In genomic region chr9:79317411-79317810, GRCm38 (mm10) we compare ENCODE assay signal across 18 mouse cellular contexts.
DNase-seq lines count a peak whose midpoint lies in the region; ATAC-seq and TF ChIP-seq lines count a peak whose summit lies in the region.
"Had no signal": no experiment of that assay in that cellular context is flagged by ENCODE, and none has a peak within 500 bp of the region (broad histone marks: within the 10 kb centered on the region; RNA-seq: fewer than 3 reads in every experiment).

No protein-coding gene starts in this region.

- H3K9ac ChIP-seq in forebrain, postnatal 0 days, result no peak overlapping the region
- H3K9ac ChIP-seq in forebrain, embryonic 11.5 days (ENCODE audit: low read length), result no peak overlapping the region
- H3K9ac ChIP-seq in limb, embryonic 13.5 days, result no peak overlapping the region
- H3K9ac ChIP-seq: forebrain, embryonic 15.5 days; hindbrain, embryonic 12.5 days; liver, embryonic 13.5 days; stomach, embryonic 15.5 days had no signal

- H3K4me3 ChIP-seq in forebrain, postnatal 0 days (ENCODE audit: low read depth, low read length), result no peak overlapping the region
- H3K4me3 ChIP-seq in forebrain, embryonic 11.5 days (ENCODE audit: low read depth, low read length), result no peak overlapping the region
- no peak overlapping the region for H3K4me3 ChIP-seq in limb, embryonic 13.5 days
- no peak overlapping the region for H3K4me3 ChIP-seq in limb, embryonic 10.5 days
- H3K4me3 ChIP-seq: forebrain, embryonic 15.5 days; heart, embryonic 10.5 days; hindbrain, embryonic 12.5 days; liver, embryonic 13.5 days; megakaryocyte, embryonic 14.5 days; stomach, embryonic 15.5 days had no signal

- H3K9me3 ChIP-seq in forebrain, postnatal 0 days (ENCODE audit: low read length), result no peaks in the 10 kb centered on the region
- H3K9me3 ChIP-seq in forebrain, embryonic 11.5 days (ENCODE audit: control insufficient read depth, low read length), result no peaks in the 10 kb centered on the region
- H3K9me3 ChIP-seq in limb, embryonic 13.5 days, result no peaks in the 10 kb centered on the region
- H3K9me3 ChIP-seq in limb, embryonic 10.5 days (replicated peaks), result no peaks in the 10 kb centered on the region
- H3K9me3 ChIP-seq: forebrain, embryonic 15.5 days; heart, embryonic 10.5 days; hindbrain, embryonic 12.5 days; liver, embryonic 13.5 days; megakaryocyte, embryonic 14.5 days; stomach, embryonic 15.5 days had no signal

- DNase-seq in forebrain, postnatal 0 days, result peak; percentile 30
- DNase-seq in forebrain, embryonic 11.5 days (ENCODE audit: low spot score), result no peak
- DNase-seq in limb, embryonic 10.5 days (ENCODE audit: low spot score), result no peak
- peak; percentile 25 for DNase-seq in Muller cell, postnatal 12 days (ENCODE audit: inconsistent ontology term)
- DNase-seq in adipocyte (ENCODE audit: low spot score), result peak; percentile 34
- no peak for DNase-seq in cerebellum, adult 9-10 months
- DNase-seq: cerebellum, postnatal 14 days; kidney, postnatal 4 days; liver, embryonic 13.5 days; thymus, adult 18-20 months had no signal

- no peaks in the 10 kb centered on the region for H3K4me1 ChIP-seq in forebrain, postnatal 0 days (ENCODE audit: insufficient read depth)
- no peaks in the 10 kb centered on the region for H3K4me1 ChIP-seq in forebrain, embryonic 11.5 days (replicated peaks; ENCODE audit: control insufficient read depth, insufficient read depth, low read length)
- 0 out of 2 replicates have a peak, but pooled peaks cover 4% of the 10 kb centered on the region for H3K4me1 ChIP-seq in limb, embryonic 13.5 days
- H3K4me1 ChIP-seq in limb, embryonic 10.5 days, result no peaks in the 10 kb centered on the region
- H3K4me1 ChIP-seq: heart, embryonic 10.5 days; hindbrain, embryonic 12.5 days; liver, embryonic 13.5 days; megakaryocyte, embryonic 14.5 days; stomach, embryonic 15.5 days had no signal

- no peaks in the 10 kb centered on the region for H3K36me3 ChIP-seq in forebrain, postnatal 0 days (ENCODE audit: insufficient read depth)
- no peaks in the 10 kb centered on the region for H3K36me3 ChIP-seq in forebrain, embryonic 11.5 days (ENCODE audit: control insufficient read depth, insufficient read depth, low read length)
- no peaks in the 10 kb centered on the region for H3K36me3 ChIP-seq in limb, embryonic 13.5 days
- H3K36me3 ChIP-seq in limb, embryonic 10.5 days, result no peaks in the 10 kb centered on the region
- H3K36me3 ChIP-seq: forebrain, embryonic 15.5 days; heart, embryonic 10.5 days; hindbrain, embryonic 12.5 days; liver, embryonic 13.5 days; stomach, embryonic 15.5 days had no signal

- H3K4me2 ChIP-seq in forebrain, postnatal 0 days (ENCODE audit: low read depth), result no peak overlapping the region
- H3K4me2 ChIP-seq in forebrain, embryonic 11.5 days (ENCODE audit: low read depth, low read length, severe bottlenecking), result no peak overlapping the region
- H3K4me2 ChIP-seq in limb, embryonic 13.5 days (replicated peaks), result no peak overlapping the region
- H3K4me2 ChIP-seq: forebrain, embryonic 15.5 days; hindbrain, embryonic 12.5 days; liver, embryonic 13.5 days; stomach, embryonic 15.5 days had no signal

- no peaks in the 10 kb centered on the region for H3K27me3 ChIP-seq in forebrain, postnatal 0 days (ENCODE audit: insufficient read depth, low read length)
- no peaks in the 10 kb centered on the region for H3K27me3 ChIP-seq in forebrain, embryonic 11.5 days (ENCODE audit: control insufficient read depth, insufficient read depth, low read length)
- H3K27me3 ChIP-seq in limb, embryonic 13.5 days, result no peaks in the 10 kb centered on the region
- H3K27me3 ChIP-seq in limb, embryonic 10.5 days (ENCODE audit: low read depth, poor library complexity, severe bottlenecking), result no peaks in the 10 kb centered on the region
- H3K27me3 ChIP-seq: forebrain, embryonic 15.5 days; hindbrain, embryonic 12.5 days; liver, embryonic 13.5 days; megakaryocyte, embryonic 14.5 days; stomach, embryonic 15.5 days had no signal

- no peak for ATAC-seq in forebrain, postnatal 0 days
- no peak for ATAC-seq in forebrain, embryonic 11.5 days (replicated peaks; ENCODE audit: low FRiP score)
- no peak for ATAC-seq in limb, embryonic 13.5 days (ENCODE audit: low FRiP score, low read depth)
- no peak for ATAC-seq in inflammation-experienced regulatory T-cells, adult 6 months
- ATAC-seq: forebrain, embryonic 15.5 days; intestine, embryonic 16.5 days had no signal

- no peak for TF ChIP-seq CTCF in forebrain, postnatal 0 days (IDR thresholded peaks at IDR 0.05; ENCODE audit: low read depth)

- no peak overlapping the region for H3K27ac ChIP-seq in forebrain, postnatal 0 days (ENCODE audit: low read depth, low read length)
- no peak overlapping the region for H3K27ac ChIP-seq in forebrain, embryonic 11.5 days (ENCODE audit: low read depth, low read length)
- 0 out of 2 replicates have a peak overlapping the region, but pooled peaks have one; percentile 10 for H3K27ac ChIP-seq in limb, embryonic 13.5 days
- no peak overlapping the region for H3K27ac ChIP-seq in limb, embryonic 10.5 days
- H3K27ac ChIP-seq: forebrain, embryonic 15.5 days; heart, embryonic 10.5 days; hindbrain, embryonic 12.5 days; liver, embryonic 13.5 days; stomach, embryonic 15.5 days had no signal

Comparison
In these comparisons a context has a peak if more than half of its experiments do, and no peak if none do; other contexts are left out.
1. DNase-seq: peak in forebrain, postnatal 0 days (single experiment), Muller cell, postnatal 12 days (single experiment) and adipocyte (single experiment); none in forebrain, embryonic 11.5 days (single experiment), limb, embryonic 10.5 days (single experiment) and cerebellum, adult 9-10 months (single experiment).